Mouse (Mus musculus): ENCODE measurements around the gene Ube2c. TPM values are rescaled to one million over a fixed set of nuclear protein-coding genes. Genes with fewer than 3 reads are reported as not detected.

Gene Ube2c
- polyA plus RNA-seq, 1 experiment, result 371 TPM

- no peak overlapping the region for H3K4me3 ChIP-seq (ENCODE audit: low read depth, low read length)
- H3K36me3 ChIP-seq (ENCODE audit: control insufficient read depth, insufficient read depth, low read length, poor library complexity, severe bottlenecking), result no peaks in the 10 kb centered on the region
- H3K9me3 ChIP-seq (replicated peaks; ENCODE audit: control insufficient read depth, insufficient read depth, low read length, poor library complexity, severe bottlenecking), result no peaks in the 10 kb centered on the region
- no peak overlapping the region for H3K9ac ChIP-seq (ENCODE audit: low read depth, poor library complexity, severe bottlenecking)
- TF ChIP-seq CTCF (IDR thresholded peaks at IDR 0.05; ENCODE audit: low read depth, low read length), result no peak
- TF ChIP-seq EP300 (IDR thresholded peaks at IDR 0.05; ENCODE audit: insufficient read depth, low read depth, low read length), result no peak
- no peak for TF ChIP-seq POLR2A (IDR thresholded peaks at IDR 0.05; ENCODE audit: insufficient read depth, low read length)
- H3K27ac ChIP-seq (ENCODE audit: insufficient read depth, low read length), result no peak overlapping the region
- H3K4me1 ChIP-seq (ENCODE audit: control insufficient read depth, insufficient read depth, low read length), result no peaks in the 10 kb centered on the region
- no peaks in the 10 kb centered on the region for H3K27me3 ChIP-seq (ENCODE audit: control insufficient read depth, insufficient read depth, low read length, poor library complexity, severe bottlenecking)
Measured at GRCm38 (mm10) chr2:164735446-164735845, 34.3 kb upstream of the Ube2c start.

GRCm38 (mm10) chr2:164737377-164738090 is 32.2 kb upstream of the Ube2c start:
- Histone ChIP-seq H3K27ac (ENCODE audit: insufficient read depth, low read length) (no peak overlapping the region), H3K36me3 (ENCODE audit: control insufficient read depth, insufficient read depth, low read length, poor library complexity, severe bottlenecking) (no peaks in the 10 kb centered on the region)

GRCm38 (mm10) chr2:164739876-164740275 is 29.8 kb upstream of the Ube2c start:
- Histone ChIP-seq H3K9ac (ENCODE audit: low read depth, poor library complexity, severe bottlenecking) (no peak overlapping the region), H3K27me3 (ENCODE audit: control insufficient read depth, insufficient read depth, low read length, poor library complexity, severe bottlenecking) (no peaks in the 10 kb centered on the region), H3K9me3 (replicated peaks; ENCODE audit: control insufficient read depth, insufficient read depth, low read length, poor library complexity, severe bottlenecking) (no peaks in the 10 kb centered on the region), H3K4me3 (ENCODE audit: low read depth, low read length) (no peak overlapping the region), H3K4me1 (ENCODE audit: control insufficient read depth, insufficient read depth, low read length) (no peaks in the 10 kb centered on the region), H3K36me3 (ENCODE audit: control insufficient read depth, insufficient read depth, low read length, poor library complexity, severe bottlenecking) (no peaks in the 10 kb centered on the region), H3K27ac (ENCODE audit: insufficient read depth, low read length) (no peak overlapping the region)
- TF ChIP-seq POLR2A (IDR thresholded peaks at IDR 0.05; ENCODE audit: insufficient read depth, low read length) (no peak), CTCF (IDR thresholded peaks at IDR 0.05; ENCODE audit: low read depth, low read length) (no peak), EP300 (IDR thresholded peaks at IDR 0.05; ENCODE audit: insufficient read depth, low read depth, low read length) (no peak)

More at GRCm38 (mm10) chr2:164737377-164738090, 32.2 kb upstream of the Ube2c start:
- no peaks in the 10 kb centered on the region for H3K4me1 ChIP-seq (ENCODE audit: control insufficient read depth, insufficient read depth, low read length)
- no peak overlapping the region for H3K4me3 ChIP-seq (ENCODE audit: low read depth, low read length)
- H3K9ac ChIP-seq (ENCODE audit: low read depth, poor library complexity, severe bottlenecking), result no peak overlapping the region
- no peaks in the 10 kb centered on the region for H3K27me3 ChIP-seq (ENCODE audit: control insufficient read depth, insufficient read depth, low read length, poor library complexity, severe bottlenecking)
- no peaks in the 10 kb centered on the region for H3K9me3 ChIP-seq (replicated peaks; ENCODE audit: control insufficient read depth, insufficient read depth, low read length, poor library complexity, severe bottlenecking)
- no peak for TF ChIP-seq CTCF (IDR thresholded peaks at IDR 0.05; ENCODE audit: low read depth, low read length)

- no peak for TF ChIP-seq POLR2A (IDR thresholded peaks at IDR 0.05; ENCODE audit: insufficient read depth, low read length)
- TF ChIP-seq CTCF (IDR thresholded peaks at IDR 0.05; ENCODE audit: low read depth, low read length), result no peak
- no peak for TF ChIP-seq EP300 (IDR thresholded peaks at IDR 0.05; ENCODE audit: insufficient read depth, low read depth, low read length)
- Histone ChIP-seq H3K9ac (ENCODE audit: low read depth, poor library complexity, severe bottlenecking) (peak overlapping the region; percentile 90), H3K27me3 (ENCODE audit: control insufficient read depth, insufficient read depth, low read length, poor library complexity, severe bottlenecking) (no peaks in the 10 kb centered on the region), H3K27ac (ENCODE audit: insufficient read depth, low read length) (no peak overlapping the region), H3K36me3 (ENCODE audit: control insufficient read depth, insufficient read depth, low read length, poor library complexity, severe bottlenecking) (peaks cover 6% of the 10 kb centered on the region), H3K4me1 (ENCODE audit: control insufficient read depth, insufficient read depth, low read length) (no peaks in the 10 kb centered on the region), H3K4me3 (ENCODE audit: low read depth, low read length) (no peak overlapping the region), H3K9me3 (replicated peaks; ENCODE audit: control insufficient read depth, insufficient read depth, low read length, poor library complexity, severe bottlenecking) (no peaks in the 10 kb centered on the region)
Measured at GRCm38 (mm10) chr2:164744987-164745386, 24.7 kb upstream of the Ube2c start.

- Histone ChIP-seq H3K27ac (ENCODE audit: insufficient read depth, low read length) (no peak within 1 kb of the TSS), H3K9me3 (replicated peaks; ENCODE audit: control insufficient read depth, insufficient read depth, low read length, poor library complexity, severe bottlenecking) (no peaks in the 10 kb centered on the region), H3K9ac (ENCODE audit: low read depth, poor library complexity, severe bottlenecking) (peak within 1 kb of the TSS; percentile 90), H3K27me3 (ENCODE audit: control insufficient read depth, insufficient read depth, low read length, poor library complexity, severe bottlenecking) (no peaks in the 10 kb centered on the region), H3K4me3 (ENCODE audit: low read depth, low read length) (peak within 1 kb of the TSS; percentile 98), H3K4me1 (ENCODE audit: control insufficient read depth, insufficient read depth, low read length) (no peaks in the 10 kb centered on the region), H3K36me3 (ENCODE audit: control insufficient read depth, insufficient read depth, low read length, poor library complexity, severe bottlenecking) (peaks cover 14% of the 10 kb centered on the region)
- no peak for TF ChIP-seq EP300 (IDR thresholded peaks at IDR 0.05; ENCODE audit: insufficient read depth, low read depth, low read length)
- TF ChIP-seq POLR2A (IDR thresholded peaks at IDR 0.05; ENCODE audit: insufficient read depth, low read length), result no peak
- TF ChIP-seq CTCF (IDR thresholded peaks at IDR 0.05; ENCODE audit: low read depth, low read length), result no peak
Measured at GRCm38 (mm10) chr2:164745843-164746479, 23.7 kb upstream of the Ube2c start, which contains the start of the genes Wfdc3 and Dnttip1. TSS of gene Wfdc3 (minus strand) at chr2:164745931. TSS of gene Dnttip1 (plus strand) at chr2:164745983.

- Histone ChIP-seq H3K9ac (ENCODE audit: low read depth, poor library complexity, severe bottlenecking) (peak overlapping the region; percentile 90), H3K27ac (ENCODE audit: insufficient read depth, low read length) (no peak overlapping the region), H3K9me3 (replicated peaks; ENCODE audit: control insufficient read depth, insufficient read depth, low read length, poor library complexity, severe bottlenecking) (no peaks in the 10 kb centered on the region), H3K27me3 (ENCODE audit: control insufficient read depth, insufficient read depth, low read length, poor library complexity, severe bottlenecking) (no peaks in the 10 kb centered on the region), H3K4me1 (ENCODE audit: control insufficient read depth, insufficient read depth, low read length) (no peaks in the 10 kb centered on the region), H3K4me3 (ENCODE audit: low read depth, low read length) (peak overlapping the region; percentile 98), H3K36me3 (ENCODE audit: control insufficient read depth, insufficient read depth, low read length, poor library complexity, severe bottlenecking) (peaks cover 21% of the 10 kb centered on the region)
- TF ChIP-seq POLR2A (IDR thresholded peaks at IDR 0.05; ENCODE audit: insufficient read depth, low read length) (no peak), EP300 (IDR thresholded peaks at IDR 0.05; ENCODE audit: insufficient read depth, low read depth, low read length) (no peak), CTCF (IDR thresholded peaks at IDR 0.05; ENCODE audit: low read depth, low read length) (no peak)
Measured at GRCm38 (mm10) chr2:164746693-164747092, 23.0 kb upstream of the Ube2c start.
